Mouse (Mus musculus): ENCODE data around the gene Abca2.

Gene Abca2

DNA sequence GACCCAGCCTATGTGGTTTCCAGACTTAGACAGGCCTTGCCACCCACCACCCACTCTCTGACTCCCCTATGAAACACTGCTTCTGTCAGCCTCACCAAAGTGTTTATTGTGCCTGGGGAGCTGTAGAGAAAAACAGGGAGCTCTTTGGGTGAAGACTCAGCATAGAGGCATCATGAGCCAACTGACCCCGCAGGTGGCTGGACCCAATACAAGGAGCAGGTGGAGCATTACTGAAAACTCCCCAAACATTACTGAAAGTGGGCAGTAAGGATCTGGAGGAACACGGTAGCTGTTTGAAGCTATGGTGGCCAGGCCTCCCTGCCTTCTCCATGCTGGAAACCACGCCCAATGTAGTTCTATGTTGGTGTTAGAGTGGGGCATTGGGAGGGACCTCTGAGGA, 35.1 kb downstream of the Abca2 start:
- no peak for DNase-seq

DNA sequence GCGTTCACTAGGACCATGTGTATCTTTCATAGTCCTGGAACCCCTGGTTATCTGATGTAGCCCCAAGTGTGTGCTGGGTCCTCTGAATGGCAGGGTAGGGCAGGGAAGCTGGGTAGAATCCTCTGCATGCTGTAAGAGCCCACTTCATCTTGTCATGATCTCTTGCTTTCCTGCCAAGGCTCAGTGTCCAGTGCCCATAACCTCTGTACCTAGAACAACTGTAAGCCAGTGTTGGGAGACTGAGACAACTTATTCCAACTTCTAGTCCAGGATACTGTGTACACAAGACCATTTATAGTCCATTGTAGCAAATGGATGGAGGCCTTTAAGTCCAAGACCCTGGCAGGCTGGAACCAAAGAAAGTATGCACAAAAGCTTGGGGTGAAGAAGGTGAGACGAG, 36.8 kb downstream of the Abca2 start:
- DNase-seq = no peak

DNA sequence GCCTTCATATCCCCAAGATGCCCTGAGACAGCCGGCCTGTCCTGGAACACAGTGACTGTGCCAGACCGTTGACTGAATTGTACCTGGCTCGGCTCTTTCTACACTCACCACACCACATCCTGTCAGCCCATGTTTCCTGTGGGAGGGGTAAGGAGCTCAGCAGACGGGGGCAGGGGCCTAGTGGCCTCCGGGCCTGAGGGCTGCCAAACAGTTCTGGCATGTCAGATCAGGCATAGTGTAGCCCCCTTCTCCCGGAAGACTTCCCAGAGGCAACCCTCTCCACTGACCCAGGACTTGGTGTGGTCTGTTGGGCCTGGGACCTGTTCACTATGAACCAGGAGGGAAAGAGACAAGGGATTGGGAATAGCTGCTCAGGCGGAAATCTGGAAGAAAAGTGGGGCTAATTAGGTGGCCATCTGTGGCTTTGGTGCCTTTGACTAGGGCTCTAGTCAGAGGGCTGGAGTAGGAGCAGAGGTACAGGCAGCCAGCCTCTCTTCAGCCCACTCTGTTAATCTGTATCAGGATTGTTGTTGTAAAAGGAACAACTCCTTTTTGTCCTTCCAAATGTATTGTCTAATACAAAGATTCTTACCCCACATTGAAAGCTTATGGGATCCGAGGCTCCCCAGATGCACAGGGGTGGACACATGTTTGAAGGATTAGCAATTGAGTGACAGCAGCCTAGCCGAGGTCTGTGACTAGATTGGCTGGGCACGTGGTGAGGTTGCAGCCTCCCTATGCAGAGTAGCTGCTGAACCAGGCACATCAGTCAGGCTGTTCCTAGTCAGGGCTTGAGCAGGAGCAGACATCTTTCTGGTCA, 37.5 kb downstream of the Abca2 start:
- no peak for DNase-seq

DNA sequence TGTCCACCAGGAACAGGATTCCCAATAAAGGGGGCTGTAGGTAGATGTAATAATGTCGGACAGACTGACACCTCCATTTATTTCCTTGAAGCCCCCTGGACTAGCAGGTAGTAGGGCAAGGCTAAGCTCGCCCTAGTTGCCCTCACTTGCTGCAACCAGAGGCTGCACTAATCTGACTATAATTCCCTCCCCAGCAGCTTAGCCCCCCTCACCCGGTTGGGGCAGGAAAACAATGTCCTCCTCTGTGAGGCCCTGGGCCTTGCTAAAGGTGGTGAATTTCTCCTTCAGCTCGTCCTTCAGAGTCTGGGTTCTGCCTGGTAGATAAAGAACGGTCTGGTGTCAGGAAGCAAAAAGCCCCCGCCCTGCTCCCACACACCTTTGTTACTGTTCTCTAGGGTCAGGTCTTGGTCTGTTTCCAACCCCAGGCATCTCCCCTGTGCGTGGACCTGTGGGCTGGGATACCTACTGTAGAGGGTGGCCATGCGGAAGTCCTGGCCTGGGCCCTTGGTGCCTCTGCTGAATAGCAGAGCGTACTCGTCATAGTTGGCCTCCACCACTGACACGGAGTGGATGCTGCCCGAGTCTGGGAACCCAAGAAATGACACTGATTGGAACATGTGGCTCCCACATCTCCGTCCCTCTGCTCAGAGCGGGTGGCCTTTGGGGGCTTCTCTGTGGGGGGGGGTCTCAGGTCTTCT, 39.3 kb downstream of the Abca2 start:
- DNase-seq = no peak

DNA sequence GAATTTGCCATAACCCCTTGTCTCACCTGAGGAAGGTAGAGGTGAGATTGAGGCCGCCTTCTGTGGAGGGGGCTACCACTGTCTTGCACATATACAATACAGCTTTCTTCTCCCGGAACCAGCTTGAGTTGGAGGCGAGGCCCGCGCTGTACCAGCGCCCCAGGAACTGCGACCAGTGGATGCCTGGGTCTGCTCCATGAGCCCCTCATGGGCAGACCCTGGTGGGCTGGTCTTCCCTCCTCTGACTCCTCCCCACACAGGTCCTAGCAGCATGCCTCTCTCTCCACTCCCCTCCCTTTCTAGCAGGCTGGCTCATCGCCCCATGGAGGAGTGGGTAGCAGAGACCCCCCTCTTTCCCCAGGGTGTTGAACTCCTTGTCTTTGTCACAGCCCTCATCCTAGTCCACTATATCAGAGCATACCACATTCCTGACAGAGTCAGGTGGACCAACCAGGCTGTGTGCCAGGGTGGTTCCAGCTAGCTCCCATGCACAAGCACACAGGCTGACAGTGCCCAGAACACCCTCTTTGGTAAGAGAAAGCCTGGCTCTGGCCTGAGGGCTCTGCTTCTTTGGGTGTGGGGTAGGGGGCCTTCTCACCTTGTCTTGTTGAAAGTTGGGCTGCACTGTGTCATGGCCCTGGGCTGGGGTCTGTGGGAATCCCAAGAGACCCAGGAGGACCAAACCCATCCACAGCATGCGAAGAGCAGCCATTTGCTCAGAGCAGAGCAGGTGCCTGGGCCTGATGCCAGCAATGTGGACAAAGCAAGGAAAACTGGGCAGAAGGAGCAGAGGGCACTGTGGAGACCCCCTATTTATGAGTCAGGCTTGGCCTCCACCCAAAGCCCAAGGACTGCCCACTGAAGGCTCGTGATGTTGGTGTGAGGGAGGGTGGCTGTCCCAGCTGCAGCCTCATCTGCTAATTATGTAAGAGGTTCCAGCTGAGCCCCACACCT, 40.7 kb downstream of the Abca2 start:
- DNase-seq = peak; percentile 50

DNA sequence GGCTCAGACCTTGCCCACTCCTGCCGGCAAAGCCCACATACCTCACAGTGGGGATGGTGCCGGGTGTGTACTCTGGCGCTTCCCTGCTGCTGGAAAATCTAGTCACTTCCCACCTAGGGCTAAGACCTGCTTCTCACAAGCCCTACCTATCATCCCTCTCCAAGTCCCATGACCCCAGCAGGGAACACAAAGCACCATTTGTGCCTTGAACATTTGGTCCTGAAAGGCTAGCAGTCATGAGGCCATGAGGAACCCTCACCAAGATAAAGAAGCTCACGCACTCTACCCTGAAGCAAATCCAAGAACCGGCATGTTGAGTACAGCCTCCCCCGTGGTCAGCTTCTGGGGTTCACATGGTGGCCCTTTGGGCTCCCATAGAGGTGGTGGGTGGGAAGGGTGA, 41.5 kb downstream of the Abca2 start, which contains the start of gene Ptgds:
Gene Ptgds (minus strand): TSS at position 78 of the 400 bp plus-strand sequence.
- no peak for DNase-seq

DNA sequence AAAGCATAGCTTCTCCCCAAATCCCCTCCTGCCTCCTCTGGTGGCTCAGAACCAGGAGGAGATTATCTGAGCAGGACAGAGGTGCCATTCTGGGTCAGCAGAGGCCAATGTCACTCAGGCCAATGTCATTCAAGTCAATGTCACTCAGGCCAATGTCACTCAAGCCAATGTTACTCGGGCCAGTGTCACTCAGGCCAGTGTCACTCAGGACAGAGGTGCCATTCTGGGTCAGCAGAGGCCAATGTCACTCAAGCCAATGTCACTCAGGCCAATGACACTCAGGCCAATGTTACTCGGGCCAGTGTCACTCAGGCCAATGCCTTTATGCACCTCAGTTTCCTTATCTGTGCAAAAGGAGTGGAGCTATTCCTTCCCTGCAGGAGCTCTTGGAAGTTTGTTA, 44.0 kb downstream of the Abca2 start:
- no peak for DNase-seq

DNA sequence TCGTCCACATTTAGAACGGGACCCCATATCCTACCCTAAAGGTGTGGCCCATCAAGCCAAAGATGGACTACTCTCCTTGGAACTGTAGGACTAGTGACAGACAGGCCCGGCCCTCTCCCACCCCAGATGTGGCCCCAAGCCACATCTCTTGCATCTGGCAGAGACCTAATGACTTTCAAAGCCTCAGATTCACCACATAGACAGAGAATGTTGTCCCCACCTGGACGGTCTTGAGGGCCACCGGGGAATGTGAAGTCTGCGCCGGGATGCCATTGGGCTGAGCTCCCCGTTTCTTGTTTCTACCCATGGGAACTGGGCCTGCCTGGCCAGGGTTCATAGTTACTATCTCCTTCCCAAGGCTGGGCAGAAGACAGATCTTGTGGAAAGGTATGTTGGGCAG, 49.0 kb downstream of the Abca2 start:
- no peak for DNase-seq

DNA sequence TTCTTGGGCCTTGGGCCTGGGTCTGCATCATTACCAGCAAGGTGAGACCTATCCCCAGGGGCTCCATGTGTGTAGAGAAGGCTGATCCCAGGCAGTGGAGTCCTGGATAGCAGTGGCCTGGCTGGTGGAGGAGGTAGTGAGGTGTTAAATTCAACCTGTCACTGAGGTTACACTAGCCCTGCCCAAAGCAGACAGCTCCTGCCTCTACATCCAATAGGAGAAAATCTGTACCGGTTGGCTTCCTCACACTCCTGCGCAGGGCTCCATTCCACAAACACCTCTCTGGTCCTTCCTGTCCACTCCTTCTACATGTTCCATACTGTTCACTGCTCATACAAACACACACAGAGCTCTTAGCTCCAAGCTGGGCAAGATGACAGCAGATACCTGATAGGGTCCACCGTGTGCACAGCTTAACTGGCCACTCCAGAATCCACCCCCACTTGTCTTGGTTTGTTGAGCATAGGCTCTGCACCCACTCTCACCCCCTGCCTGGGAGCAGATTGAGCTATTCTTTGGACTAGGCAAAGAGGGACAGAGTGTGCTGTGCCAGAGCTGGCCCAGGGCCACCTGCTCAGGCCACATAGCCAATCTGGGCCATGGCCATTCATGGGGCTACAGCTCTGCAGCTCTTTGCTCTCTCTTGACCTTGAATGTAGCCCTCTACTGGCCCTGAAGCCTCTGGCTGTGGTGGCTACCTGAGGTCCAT, 49.6 kb downstream of the Abca2 start:
- no peak for DNase-seq

DNA sequence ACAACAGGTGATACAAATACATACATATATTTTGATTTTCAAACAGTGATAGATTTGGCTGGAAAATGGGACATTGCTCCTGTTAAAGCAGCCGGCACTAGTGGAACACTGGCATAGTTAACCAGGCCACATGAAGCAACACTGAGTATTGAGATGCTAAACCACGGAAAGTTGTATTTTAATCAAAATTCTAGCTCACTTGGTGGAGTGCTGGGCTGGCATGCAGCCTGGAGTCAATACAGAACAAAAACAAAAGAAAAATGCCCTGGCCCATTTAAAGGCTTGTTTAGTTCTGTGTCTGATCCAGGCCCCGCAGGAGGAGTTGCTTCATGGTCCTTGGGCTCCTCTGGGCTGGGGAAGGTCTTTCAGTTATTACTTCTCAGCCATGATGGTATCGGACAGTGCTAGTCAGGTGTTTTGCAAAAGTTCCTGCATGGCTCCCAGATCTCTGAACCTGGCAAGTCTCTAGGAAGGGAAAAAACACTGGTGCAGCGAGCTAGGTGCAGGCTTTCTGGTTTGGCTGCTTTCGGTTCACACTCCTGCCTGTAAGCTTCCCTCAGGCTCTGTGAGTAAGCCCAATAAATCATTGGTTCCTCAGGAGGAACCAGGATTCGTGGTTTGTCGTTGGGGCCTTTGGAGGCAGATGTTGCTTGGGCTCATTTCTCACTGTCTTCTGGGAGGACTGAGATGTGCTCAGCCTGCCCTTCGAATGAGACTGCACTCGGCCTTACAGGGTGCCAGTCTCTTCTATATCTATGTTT, 51.2 kb downstream of the Abca2 start:
- no peak for DNase-seq

DNA sequence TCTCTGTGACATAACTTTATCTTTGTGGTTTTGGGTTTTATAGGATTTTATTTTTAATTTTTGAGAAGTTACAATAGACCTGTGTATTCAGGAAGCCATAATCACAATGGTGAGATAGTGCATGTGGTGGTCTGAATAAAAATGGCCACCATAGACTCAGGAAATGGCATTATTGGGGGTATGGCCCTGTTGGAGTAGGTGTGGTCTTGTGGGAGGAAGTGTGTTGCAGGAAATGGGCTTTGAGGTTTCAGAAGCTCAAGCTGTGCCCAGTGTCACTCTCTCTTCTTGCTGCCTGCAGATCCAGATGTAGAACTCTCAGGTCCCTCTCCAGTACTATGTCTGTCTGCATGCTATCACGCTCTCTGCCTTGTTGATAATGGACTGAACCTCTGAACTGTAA, 52.0 kb downstream of the Abca2 start:
- DNase-seq = no peak

DNA sequence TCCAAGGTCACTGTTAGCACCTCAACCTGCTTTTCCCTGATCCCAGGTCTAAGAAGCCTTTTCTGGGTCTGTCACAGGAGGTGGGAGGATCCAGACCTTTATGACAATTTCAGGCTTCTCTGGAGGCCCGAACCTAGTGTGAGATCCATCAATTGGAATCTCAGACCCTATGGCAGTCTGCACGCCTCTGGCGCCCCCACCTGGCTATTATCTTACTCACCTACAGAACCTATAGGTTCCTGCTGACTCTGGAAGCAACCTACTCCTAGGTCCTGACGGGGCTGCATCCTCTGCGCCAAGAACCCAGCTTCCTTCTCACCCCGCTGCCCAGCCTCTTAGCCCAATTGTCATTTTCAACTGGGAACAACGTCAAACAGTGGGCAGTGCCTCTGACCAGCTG, 54.5 kb downstream of the Abca2 start:
- no peak for DNase-seq

DNA sequence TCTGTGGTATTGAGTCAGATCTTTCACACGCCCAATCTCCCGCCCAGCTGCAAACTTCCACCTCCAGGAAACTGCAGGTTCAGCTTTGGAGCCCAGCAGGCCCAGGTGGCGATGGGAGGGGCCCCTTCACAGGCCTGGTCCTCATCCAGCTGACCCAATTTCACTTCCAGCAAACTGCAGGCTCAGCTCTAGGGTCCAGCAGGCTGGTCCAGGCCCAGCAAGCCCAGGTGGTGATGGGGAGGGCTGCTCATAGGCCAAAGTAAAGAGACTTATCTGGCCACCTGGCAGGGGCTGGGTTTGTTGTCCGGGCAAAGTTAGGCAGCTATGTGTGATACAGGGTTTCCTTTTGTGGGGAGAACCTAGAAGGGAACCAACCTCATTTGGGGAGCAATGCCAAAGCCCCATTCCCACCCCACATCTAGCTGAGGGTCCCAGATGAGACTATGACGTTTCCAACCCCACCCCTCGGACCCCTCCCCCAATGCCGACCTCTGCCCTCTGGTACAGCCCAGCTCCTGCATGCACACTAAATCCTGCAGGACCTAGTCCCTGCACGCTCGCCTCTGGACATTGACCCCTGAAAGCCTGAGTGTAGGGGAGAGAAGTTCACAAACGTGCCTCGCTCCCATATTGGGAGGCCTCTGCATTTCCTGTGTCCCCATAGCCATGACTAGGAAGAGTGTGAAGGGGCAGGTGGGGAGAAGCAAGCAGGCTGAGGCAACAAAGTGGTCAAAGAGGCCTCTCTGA, 56.6 kb downstream of the Abca2 start:
- DNase-seq = no peak

DNA sequence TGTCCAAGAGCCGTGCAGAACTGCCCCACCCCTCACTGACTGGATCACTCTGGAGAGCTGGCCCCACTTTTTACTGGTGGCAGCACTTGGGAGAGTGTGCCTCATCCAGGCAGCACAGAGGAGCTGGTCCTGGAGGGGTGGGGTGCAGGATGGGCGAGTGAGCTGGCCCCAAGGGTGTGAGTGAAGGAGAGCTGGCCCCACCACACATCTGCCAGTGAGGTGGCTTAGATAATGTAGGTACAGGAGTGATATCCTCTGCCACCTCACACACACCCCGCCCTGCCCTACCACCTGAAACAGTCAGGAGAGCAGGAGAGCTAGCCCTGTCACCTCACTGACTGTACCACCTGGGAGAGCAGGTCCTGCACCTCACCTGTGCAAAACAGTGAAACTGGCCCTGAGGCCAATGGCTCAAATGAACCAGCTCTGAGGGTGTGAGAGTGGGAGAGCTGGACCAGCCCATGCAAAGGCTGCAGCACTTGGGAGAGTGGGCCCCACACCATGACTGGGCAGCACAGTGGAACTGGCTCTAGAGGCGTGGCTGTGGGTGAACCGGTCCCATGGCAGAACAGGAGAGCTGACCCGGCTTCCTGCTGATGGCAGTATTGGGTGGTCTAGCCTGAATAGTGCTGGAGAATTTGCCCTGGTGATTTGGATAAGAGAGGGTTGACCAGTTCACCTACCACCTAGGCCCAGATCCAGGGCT, 59.6 kb downstream of the Abca2 start:
- no peak for DNase-seq

DNA sequence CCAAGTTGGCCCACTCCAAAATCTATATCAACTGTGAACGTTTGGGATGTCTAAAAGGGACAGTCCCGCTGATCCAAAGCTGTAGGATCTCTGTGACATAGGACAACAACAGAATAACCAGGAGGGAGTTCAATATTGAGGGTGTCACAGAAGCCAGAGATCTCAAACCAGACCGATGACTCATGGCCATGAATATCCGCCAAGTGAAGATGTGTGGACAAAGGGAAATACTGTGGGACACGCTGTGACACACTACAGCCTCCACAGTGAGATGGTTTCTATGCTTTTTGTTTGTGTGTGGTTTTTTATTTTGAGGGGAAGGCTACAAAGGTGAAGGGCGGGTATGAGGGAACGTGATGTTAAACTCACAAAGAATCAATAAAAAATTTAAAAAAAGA, 60.2 kb downstream of the Abca2 start:
- DNase-seq = no peak

DNA sequence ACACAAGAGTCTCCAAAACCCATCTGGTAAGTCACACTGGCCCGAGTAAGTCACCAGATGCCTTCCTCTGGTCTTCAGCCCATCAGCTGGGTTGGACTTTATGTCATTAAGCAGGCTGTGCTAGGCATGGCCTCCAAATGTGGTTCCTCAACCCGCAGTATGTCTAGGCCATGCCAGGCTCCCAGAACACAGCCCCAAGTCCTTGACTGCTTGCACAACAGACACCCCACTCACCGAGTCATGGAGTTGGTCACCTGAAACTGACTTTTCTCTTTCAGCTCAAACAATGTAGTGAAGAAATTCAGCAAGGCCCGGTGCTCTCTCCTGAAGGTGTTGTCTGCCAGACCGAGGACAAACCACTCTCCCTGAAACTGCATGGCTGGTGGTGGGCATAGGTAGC, 64.5 kb downstream of the Abca2 start:
- no peak for DNase-seq

DNA sequence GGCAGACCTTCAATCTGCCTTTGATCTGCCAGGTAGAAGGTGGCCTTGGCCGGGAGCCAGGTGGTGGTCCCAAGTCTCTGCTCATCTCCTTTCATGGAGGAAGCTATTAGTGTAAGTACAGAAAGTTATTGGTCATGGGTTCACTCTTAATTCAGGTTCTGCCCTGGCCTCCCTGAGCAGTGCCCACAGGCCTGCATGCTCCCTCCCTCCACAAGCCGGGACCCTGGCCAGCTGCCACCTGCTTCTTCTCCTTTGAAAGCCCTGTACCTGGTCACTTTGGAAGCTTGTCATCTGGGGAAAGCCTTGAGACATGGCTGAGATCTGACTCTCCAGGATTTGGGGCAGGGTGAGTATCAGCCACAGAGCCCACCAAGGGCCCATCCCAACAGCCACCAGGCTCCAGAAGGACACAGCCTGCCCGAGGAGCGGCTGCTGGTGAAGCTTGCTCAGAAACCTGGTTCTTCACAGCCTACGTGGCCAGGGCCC, 65.0 kb downstream of the Abca2 start, which contains the start of gene Lcn12:
Gene Lcn12 (minus strand): TSS at position 436 of the 486 bp plus-strand sequence.
- DNase-seq = no peak

DNA sequence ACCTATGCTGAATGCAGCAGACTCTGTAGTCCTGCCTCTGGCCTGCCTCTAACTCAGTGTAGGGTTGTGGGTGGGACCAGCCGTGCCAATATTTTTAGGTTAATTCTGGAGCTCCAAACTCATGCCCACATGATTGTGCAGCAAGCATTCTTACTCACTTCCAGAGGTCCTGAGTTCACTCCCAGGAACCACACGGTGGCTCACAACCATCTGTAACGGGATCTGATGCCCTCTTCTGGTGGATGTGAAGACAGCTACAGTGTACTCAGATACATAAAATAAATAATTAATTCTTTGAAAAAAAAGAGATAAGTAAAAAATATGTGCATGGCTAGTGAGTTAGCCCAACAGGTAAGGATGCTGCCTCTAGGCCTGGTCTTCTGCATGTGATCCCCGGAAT, 68.0 kb downstream of the Abca2 start:
- DNase-seq = no peak
